Mouse (Mus musculus) liver, embryonic 14.5 days (tissue): ENCODE results near the gene Gm47841. TPM values are rescaled to one million over a fixed set of nuclear protein-coding genes. Genes with fewer than 3 reads are reported as not detected.

Experiments used
- ATAC-seq: fragments of 200-750 bp; cut with Nextera tagmentation; 2 replicates; pipeline ENCODE4 v1.8.0; 2017; ENCODE audit warnings: moderate number of reproducible peaks, mild to moderate bottlenecking, moderate library complexity; ENCODE audit not compliant: insufficient read depth
- DNase-seq, 3 experiments: peaks; one replicate each; pipeline ENCODE4 v3.0.0-alpha.2; 2012 to 2013; ENCODE audit warnings: low read depth in 3 of 3, low spot score in 3 of 3
- H3K27ac ChIP-seq: fragments of 300-500 bp; sonication (generic); 2 replicates; pipeline ENCODE4 v1.5.1; 2014; ENCODE audit warnings: moderate library complexity, mild to moderate bottlenecking, control low read depth, inconsistent platforms
- H3K27me3 ChIP-seq: fragments of 300-500 bp; sonication (generic); 2 replicates; pipeline ENCODE4 v1.6.1; 2014; ENCODE audit warnings: mild to moderate bottlenecking, low read length, moderate library complexity; ENCODE audit not compliant: control insufficient read depth, insufficient read depth
- H3K36me3 ChIP-seq: fragments of 300-500 bp; sonication (generic); replicated peaks from 2 replicates; pipeline ENCODE4 v1.6.1; 2014; ENCODE audit warnings: low read depth; ENCODE audit not compliant: control insufficient read depth, insufficient read depth
- H3K4me1 ChIP-seq, 2 experiments: fragments of 200-500 bp in 1 of 2; fragments of 300-500 bp in 1 of 2; sonication (generic) in 1 of 2; replicated peaks; 2 replicates each; pipeline ENCODE4 v1.6.1; 2012 to 2014; ENCODE audit warnings: antibody characterized with exemption in 1 of 2, inconsistent platforms in 1 of 2, low read length in 1 of 2; ENCODE audit not compliant: control insufficient read depth in 2 of 2, insufficient read depth in 2 of 2
- H3K4me2 ChIP-seq: fragments of 300-500 bp; sonication (generic); 2 replicates; pipeline ENCODE4 v1.6.1; 2014; ENCODE audit warnings: low read depth, mild to moderate bottlenecking, control low read depth, moderate library complexity
- H3K4me3 ChIP-seq, 2 experiments: fragments of 200-500 bp in 1 of 2; fragments of 300-500 bp in 1 of 2; sonication (generic) in 1 of 2; 2 replicates each; pipeline ENCODE4 v1.5.1; 2012 to 2014; ENCODE audit warnings: low read depth in 2 of 2, low read length in 2 of 2, mild to moderate bottlenecking in 2 of 2, control low read depth in 1 of 2, inconsistent platforms in 1 of 2, moderate library complexity in 1 of 2; ENCODE audit not compliant: insufficient read depth in 1 of 2
- H3K9ac ChIP-seq: fragments of 300-500 bp; sonication (generic); replicated peaks from 2 replicates; pipeline ENCODE4 v1.6.1; 2014; ENCODE audit warnings: mild to moderate bottlenecking, control low read depth, moderate library complexity
- H3K9me3 ChIP-seq: fragments of 300-500 bp; sonication (generic); 2 replicates; pipeline ENCODE4 v1.6.1; 2016; ENCODE audit warnings: low read length, mixed read lengths; ENCODE audit not compliant: control insufficient read depth
- CTCF ChIP-seq: IDR thresholded peaks from 2 replicates; pipeline ENCODE4 v1.5.1; 2016; ENCODE audit warnings: antibody characterized with exemption, low read depth, control low read depth
- EP300 ChIP-seq: IDR thresholded peaks from 2 replicates; pipeline ENCODE4 v1.6.1; 2016; ENCODE audit warnings: antibody characterized with exemption, low read depth
- WGBS: fragments of 180-500 bp; shearing (Covaris S2); extraction: QIAGEN DNeasy Blood & Tissue Kit; methylation state at CpG from one replicate; pipeline ENCODE4 v1.1.7; 2014; ENCODE audit not compliant: insufficient replicate concordance; 5-methylcytosine and 5-hydroxymethylcytosine counted together
- polyA plus RNA-seq, 2 experiments: library from polyadenylated mRNA; depleted of rRNA in 1 of 2; stranded (reverse) in 1 of 2; unstranded in 1 of 2; fragments of >200 nt; fragmentation: Nextera tagmentation in 1 of 2; extraction: Ambion mirVana in 1 of 2; gene quantifications; 2 replicates each; pipeline versions ENCODE4 v1.2.1 to v1.2.3; 2012 to 2014

Gm47841 gene
- polyA plus RNA-seq, 2 experiments, result not detected

DNA sequence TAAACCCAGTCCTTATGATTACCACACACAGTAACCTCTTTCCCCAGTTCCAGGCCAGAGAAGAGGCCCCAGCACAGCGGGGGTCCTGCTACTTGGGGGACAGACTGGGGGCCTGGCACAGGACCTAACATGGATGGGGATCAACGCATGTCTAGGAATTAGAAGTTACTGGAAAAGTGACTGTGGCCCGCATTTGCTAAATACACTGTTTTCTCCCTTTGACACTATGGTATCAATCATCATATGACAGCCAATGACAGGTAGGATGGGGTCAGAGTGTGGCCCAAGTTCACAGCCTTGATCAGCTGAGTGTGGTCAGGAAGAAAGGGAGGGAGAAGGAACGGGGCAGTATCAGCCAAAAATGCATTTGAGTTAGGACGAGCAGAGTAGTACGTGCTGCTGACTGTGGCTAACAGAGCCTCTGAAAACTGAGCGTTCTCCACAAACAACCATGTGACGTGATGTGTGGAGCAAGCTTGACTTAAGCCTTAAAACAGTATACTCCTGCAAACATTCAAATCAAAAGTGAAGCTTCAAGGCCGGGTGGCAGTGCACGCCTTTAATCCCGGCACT is 13.2 kb upstream of the Gm47841 start:
- TF ChIP-seq CTCF (no peak), EP300 (no peak)
- Histone ChIP-seq H3K27ac (no peak overlapping the region), H3K4me2 (no peak overlapping the region), H3K36me3 (no peaks in the 10 kb centered on the region), H3K4me1 (no peaks in the 10 kb centered on the region), H3K27me3 (no peaks in the 10 kb centered on the region), H3K9me3 (no peaks in the 10 kb centered on the region), H3K9ac (no peak overlapping the region), H3K4me3 (no peak overlapping the region)
- DNase-seq (no peak), ATAC-seq (no peak)
- WGBS, result 56% methylated on average over 11 of the region's 11 CpGs

DNA sequence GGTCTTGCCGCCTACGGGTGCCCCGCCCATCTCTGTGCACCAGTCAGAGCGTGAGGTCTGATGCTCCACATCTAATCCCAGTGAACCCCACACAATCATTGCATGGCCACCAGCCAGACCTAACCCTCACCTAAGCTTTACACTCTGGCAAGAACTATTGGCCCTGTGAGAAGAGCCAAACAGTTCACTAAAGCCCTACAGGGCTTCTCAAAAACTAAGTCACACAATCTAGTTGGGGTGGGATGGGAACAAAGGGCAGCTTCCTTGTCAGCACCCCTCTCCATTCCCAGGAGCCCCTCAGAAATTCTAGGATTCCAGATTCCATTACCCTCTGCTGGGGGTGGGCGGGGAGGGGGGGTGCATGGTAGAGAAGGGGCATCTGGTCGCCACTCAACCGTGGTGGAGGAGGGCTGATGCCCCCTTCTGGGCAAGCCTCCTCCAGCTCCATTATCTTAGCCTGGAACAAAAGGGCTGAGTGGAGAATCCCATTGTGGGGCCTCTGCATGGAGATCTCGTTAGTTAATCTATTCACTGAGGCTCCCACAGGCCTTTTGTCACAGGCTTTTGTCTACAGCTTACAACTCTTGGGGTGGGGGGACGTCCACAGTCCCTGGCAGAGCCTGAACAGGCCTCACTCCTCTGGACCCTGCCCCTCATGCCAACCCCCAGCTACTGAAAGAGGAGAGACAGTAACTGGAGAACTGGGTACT is 12.5 kb upstream of the Gm47841 start:
- DNase-seq, result no peak
- Histone ChIP-seq H3K4me2 (no peak overlapping the region), H3K27me3 (peaks cover 2% of the 10 kb centered on the region), H3K9ac (no peak overlapping the region), H3K4me1 (no peaks in the 10 kb centered on the region), H3K36me3 (no peaks in the 10 kb centered on the region), H3K9me3 (no peaks in the 10 kb centered on the region), H3K4me3 (no peak overlapping the region), H3K27ac (no peak overlapping the region)
- 41% methylated on average over 9 of the region's 9 CpGs for WGBS
- no peak for ATAC-seq
- TF ChIP-seq CTCF (no peak), EP300 (no peak)

DNA sequence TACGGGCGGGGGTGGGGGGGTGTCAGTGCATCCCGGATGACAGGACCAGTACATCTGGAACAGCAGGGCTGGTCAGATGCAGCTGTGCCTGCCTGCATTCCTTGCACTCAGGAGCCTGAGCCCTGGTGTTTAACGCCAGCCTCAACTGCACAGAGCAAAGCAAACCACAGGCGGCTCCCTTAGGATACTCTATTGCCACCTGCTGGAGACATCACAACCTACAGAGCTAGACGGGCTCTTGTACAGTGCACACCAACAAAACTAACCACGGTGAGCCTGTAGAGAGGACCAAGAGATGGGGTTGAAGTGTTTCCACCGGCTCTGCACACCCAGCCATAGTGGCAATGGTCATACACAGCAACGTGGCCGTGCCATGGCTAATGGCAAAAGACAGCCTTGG is 9.0 kb upstream of the Gm47841 start:
- Histone ChIP-seq H3K4me3 (no peak overlapping the region), H3K36me3 (no peaks in the 10 kb centered on the region), H3K4me1 (no peaks in the 10 kb centered on the region), H3K4me2 (no peak overlapping the region), H3K9me3 (no peaks in the 10 kb centered on the region), H3K27me3 (peaks cover 35% of the 10 kb centered on the region), H3K9ac (no peak overlapping the region), H3K27ac (no peak overlapping the region)
- ATAC-seq (no peak), DNase-seq (no peak)
- TF ChIP-seq CTCF, result peak; percentile 57
- TF ChIP-seq EP300, result no peak
- 30% methylated on average over 10 of the region's 10 CpGs for WGBS

DNA sequence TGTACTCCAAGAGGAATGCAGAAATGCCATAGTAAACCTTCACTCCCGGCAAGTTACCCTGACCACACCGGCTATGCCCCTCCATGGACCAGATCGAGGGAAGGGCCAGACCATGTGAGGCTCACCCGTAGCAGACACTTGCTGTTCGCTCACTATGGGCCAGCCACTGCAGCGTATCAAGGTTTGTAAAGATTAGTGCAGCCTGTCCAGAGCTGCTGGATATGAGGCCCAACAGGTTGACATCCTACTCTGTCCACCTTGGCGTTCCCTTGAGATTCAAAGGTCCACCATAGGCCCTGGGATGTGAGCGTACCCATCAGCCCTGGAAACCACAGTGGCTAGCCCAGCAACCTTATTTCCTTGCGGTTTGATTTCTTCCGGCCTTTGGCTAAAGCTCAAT is 7.3 kb upstream of the Gm47841 start:
- Histone ChIP-seq H3K9ac (no peak overlapping the region), H3K27ac (no peak overlapping the region), H3K4me3 (no peak overlapping the region), H3K9me3 (no peaks in the 10 kb centered on the region), H3K27me3 (peaks cover 35% of the 10 kb centered on the region), H3K4me2 (no peak overlapping the region), H3K36me3 (no peaks in the 10 kb centered on the region), H3K4me1 (no peaks in the 10 kb centered on the region)
- TF ChIP-seq EP300, result no peak
- TF ChIP-seq CTCF, result no peak
- DNase-seq (no peak), ATAC-seq (no peak)
- WGBS, result 68% methylated on average over 10 of the region's 10 CpGs

DNA sequence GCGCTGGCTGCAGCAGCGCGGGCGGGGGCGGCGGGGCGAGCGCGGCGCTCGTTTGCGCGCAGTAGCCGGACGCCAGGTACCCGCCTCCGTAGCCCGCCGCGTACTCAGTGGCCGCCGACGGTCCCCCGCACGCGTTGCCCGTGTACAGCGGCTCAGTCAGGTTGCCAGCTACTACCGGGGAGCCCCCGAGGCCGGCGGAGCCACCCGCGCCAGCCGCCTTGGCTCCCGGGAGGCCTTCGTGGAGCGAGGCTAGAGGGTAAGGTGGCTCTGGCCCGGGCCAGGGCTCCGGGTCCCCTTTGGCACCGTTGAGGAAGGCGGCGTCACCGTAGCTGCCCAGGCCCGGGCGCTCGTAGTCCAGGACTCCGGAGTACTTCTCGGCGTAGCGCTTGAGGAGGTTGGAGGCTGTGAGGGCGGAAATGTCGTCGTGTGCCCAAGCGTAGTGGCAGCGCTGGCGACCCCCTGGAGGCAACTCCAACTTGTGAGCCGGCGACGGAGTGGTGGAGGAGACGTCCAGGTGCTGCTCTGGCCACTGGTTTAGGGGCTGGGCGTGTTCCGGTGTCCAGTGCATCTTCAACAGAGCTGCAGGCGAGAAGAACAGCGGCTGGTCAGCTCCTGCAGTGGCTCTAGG is 6.7 kb upstream of the Gm47841 start:
- Histone ChIP-seq H3K4me2 (peak overlapping the region; percentile 22; the same call in 1 of the 2 replicates), H3K9me3 (no peaks in the 10 kb centered on the region), H3K36me3 (no peaks in the 10 kb centered on the region), H3K27ac (no peak overlapping the region), H3K4me1 (no peaks in the 10 kb centered on the region), H3K9ac (no peak overlapping the region), H3K4me3 (no peak overlapping the region), H3K27me3 (peaks cover 35% of the 10 kb centered on the region)
- no peak for ATAC-seq
- no peak for DNase-seq
- WGBS, result 11% methylated on average over 63 of the region's 65 CpGs
- no peak for TF ChIP-seq EP300
- no peak for TF ChIP-seq CTCF
